Mouse (Mus musculus): Measurements from ENCODE around the gene Ube2r2. TPM values are rescaled to one million over a fixed set of nuclear protein-coding genes. Genes with fewer than 3 reads are reported as not detected.

Gene Ube2r2
- 129 and 135 TPM in 2 replicates for polyA plus RNA-seq (2012; ENCODE audit: insufficient read depth, insufficient read length, missing spikeins)

DNA sequence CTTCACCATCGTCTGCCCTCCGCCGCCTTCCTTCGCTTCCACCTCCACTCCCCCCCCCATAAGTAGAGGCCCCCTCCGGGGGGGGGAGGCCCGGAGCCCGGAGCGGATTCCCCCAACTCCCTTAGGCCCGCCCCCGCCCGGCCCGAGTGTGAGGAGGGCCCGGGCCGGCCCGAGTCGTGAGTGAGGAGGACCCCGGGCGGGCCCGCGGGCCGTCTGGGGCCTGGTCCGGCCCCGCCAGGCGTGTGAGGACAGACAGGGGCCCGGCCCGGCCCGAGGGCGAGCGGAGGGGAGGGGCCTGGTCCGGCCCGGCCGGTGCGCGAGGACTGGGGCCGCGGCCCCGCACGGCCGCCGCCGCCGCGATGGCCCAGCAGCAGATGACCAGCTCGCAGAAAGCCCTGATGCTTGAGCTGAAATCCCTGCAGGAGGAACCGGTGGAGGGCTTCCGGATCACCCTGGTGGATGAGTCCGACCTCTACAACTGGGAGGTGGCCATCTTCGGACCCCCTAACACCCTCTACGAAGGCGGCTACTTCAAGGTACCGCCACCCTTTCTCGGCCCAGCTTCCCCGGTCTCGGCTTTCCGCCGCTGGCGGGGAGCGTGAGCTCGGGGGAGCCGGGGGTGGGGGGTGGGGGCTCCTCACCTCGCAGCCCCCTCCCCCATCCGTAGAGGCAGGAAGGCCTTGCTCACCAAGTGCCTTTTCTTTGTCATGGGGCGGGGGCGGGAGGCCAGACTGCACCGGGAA lies at the start of gene Ube2r2:
Gene Ube2r2 (plus strand): TSS at position 33 of the 743 bp plus-strand sequence.
- Histone ChIP-seq H3K27ac (ENCODE audit: insufficient read depth, low read depth, low read length) (peak within 1 kb of the TSS; percentile 89), H3K4me1 (ENCODE audit: control insufficient read depth, insufficient read depth, low read length) (peaks cover 24% of the 10 kb centered on the region), H3K4me3 (ENCODE audit: insufficient read depth, low read length) (peak within 1 kb of the TSS; percentile 96)
- TF ChIP-seq POLR2A (IDR thresholded peaks at IDR 0.05; ENCODE audit: borderline replicate concordance, low read depth, low read length) (no peak), CTCF (IDR thresholded peaks at IDR 0.05; ENCODE audit: low read depth, low read length) (no peak)

- no peak overlapping the region for H3K27ac ChIP-seq (ENCODE audit: insufficient read depth, low read depth, low read length)
- no peak overlapping the region for H3K4me3 ChIP-seq (ENCODE audit: insufficient read depth, low read length)
- TF ChIP-seq CTCF (IDR thresholded peaks at IDR 0.05; ENCODE audit: low read depth, low read length), result no peak
- no peak for TF ChIP-seq POLR2A (IDR thresholded peaks at IDR 0.05; ENCODE audit: borderline replicate concordance, low read depth, low read length)
- H3K4me1 ChIP-seq (ENCODE audit: control insufficient read depth, insufficient read depth, low read length), result no peaks in the 10 kb centered on the region
Measured at GRCm38 (mm10) chr4:41086947-41087346, 48.6 kb upstream of the Ube2r2 start.

- H3K4me3 ChIP-seq (ENCODE audit: insufficient read depth, low read length), result no peak overlapping the region
- no peaks in the 10 kb centered on the region for H3K4me1 ChIP-seq (ENCODE audit: control insufficient read depth, insufficient read depth, low read length)
- H3K27ac ChIP-seq (ENCODE audit: insufficient read depth, low read depth, low read length), result no peak overlapping the region
- TF ChIP-seq POLR2A (IDR thresholded peaks at IDR 0.05; ENCODE audit: borderline replicate concordance, low read depth, low read length) (no peak), CTCF (IDR thresholded peaks at IDR 0.05; ENCODE audit: low read depth, low read length) (no peak)
Measured at GRCm38 (mm10) chr4:41087459-41088298, 47.9 kb upstream of the Ube2r2 start.

DNA sequence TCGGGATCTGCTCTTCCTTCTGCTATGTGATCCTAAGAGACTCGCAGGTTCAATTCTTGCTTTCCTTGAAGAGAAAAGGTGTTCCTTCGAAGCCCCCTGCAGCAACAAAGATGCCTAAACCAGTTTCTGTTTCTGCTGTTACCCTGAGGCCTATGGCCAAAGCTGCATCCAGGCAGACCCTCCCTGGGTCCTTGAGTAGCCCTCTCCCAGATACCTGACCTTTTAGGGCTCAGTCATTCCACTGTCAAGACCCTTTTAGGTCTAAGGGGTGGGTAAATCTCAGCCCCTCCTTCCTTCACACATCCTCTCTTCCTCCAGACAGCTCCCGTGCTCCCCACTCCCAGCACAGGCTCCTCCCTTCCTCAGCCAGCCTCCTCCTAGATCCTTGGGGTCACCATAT lies 46.4 kb upstream of the Ube2r2 start:
- H3K27ac ChIP-seq (ENCODE audit: insufficient read depth, low read depth, low read length), result no peak overlapping the region
- no peak for TF ChIP-seq POLR2A (IDR thresholded peaks at IDR 0.05; ENCODE audit: borderline replicate concordance, low read depth, low read length)
- no peak for TF ChIP-seq CTCF (IDR thresholded peaks at IDR 0.05; ENCODE audit: low read depth, low read length)
- no peaks in the 10 kb centered on the region for H3K4me1 ChIP-seq (ENCODE audit: control insufficient read depth, insufficient read depth, low read length)
- no peak overlapping the region for H3K4me3 ChIP-seq (ENCODE audit: insufficient read depth, low read length)

DNA sequence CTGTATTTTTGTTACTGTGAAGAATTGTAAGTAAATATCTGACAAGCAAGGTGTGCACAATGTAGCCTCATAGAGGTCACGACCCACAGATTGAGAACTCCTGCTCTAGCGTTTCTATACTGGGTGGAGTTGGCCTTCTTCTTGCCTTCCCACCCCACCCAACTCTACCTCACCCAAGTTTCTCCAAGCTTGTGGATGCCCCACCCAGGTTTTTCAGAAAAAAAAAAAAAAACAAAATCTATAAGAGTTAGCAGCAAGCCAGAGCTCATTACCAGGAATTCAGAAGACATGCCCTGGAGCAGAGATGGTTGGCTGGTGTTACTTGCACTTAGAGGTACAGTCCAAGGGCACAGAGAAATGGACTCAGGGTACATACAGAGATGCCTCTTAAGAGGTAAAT lies 45.8 kb upstream of the Ube2r2 start:
- TF ChIP-seq POLR2A (IDR thresholded peaks at IDR 0.05; ENCODE audit: borderline replicate concordance, low read depth, low read length) (no peak), CTCF (IDR thresholded peaks at IDR 0.05; ENCODE audit: low read depth, low read length) (no peak)
- Histone ChIP-seq H3K4me3 (ENCODE audit: insufficient read depth, low read length) (no peak overlapping the region), H3K4me1 (ENCODE audit: control insufficient read depth, insufficient read depth, low read length) (no peaks in the 10 kb centered on the region), H3K27ac (ENCODE audit: insufficient read depth, low read depth, low read length) (no peak overlapping the region)

- no peaks in the 10 kb centered on the region for H3K4me1 ChIP-seq (ENCODE audit: control insufficient read depth, insufficient read depth, low read length)
- TF ChIP-seq CTCF (IDR thresholded peaks at IDR 0.05; ENCODE audit: low read depth, low read length) (no peak), POLR2A (IDR thresholded peaks at IDR 0.05; ENCODE audit: borderline replicate concordance, low read depth, low read length) (no peak)
- H3K4me3 ChIP-seq (ENCODE audit: insufficient read depth, low read length), result no peak overlapping the region
- H3K27ac ChIP-seq (ENCODE audit: insufficient read depth, low read depth, low read length), result no peak overlapping the region
Measured at GRCm38 (mm10) chr4:41091391-41091790, 44.2 kb upstream of the Ube2r2 start.

DNA sequence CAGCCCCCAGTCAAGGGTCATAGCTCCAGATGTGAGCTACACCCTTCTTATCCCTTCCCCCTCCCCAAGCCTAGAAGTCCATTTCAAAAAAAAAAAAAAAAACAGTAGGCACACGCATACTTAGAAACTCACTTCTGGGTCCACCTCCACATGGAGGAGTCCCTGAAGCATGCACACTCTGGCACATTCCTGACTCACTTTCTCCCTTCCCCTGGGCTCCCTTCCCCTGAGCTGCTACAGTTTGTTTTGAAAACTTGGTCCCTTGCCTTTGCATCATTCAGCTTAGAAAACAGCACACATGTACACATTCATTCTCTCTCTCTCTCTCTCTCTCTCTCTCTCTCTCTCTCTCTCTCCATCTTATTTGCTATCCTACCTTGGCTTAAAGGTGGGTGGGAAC lies 42.6 kb upstream of the Ube2r2 start:
- no peak overlapping the region for H3K27ac ChIP-seq (ENCODE audit: insufficient read depth, low read depth, low read length)
- no peak for TF ChIP-seq CTCF (IDR thresholded peaks at IDR 0.05; ENCODE audit: low read depth, low read length)
- no peak for TF ChIP-seq POLR2A (IDR thresholded peaks at IDR 0.05; ENCODE audit: borderline replicate concordance, low read depth, low read length)
- H3K4me3 ChIP-seq (ENCODE audit: insufficient read depth, low read length), result no peak overlapping the region
- H3K4me1 ChIP-seq (ENCODE audit: control insufficient read depth, insufficient read depth, low read length), result no peaks in the 10 kb centered on the region

- Histone ChIP-seq H3K27ac (ENCODE audit: insufficient read depth, low read depth, low read length) (no peak overlapping the region), H3K4me3 (ENCODE audit: insufficient read depth, low read length) (no peak overlapping the region), H3K4me1 (ENCODE audit: control insufficient read depth, insufficient read depth, low read length) (no peaks in the 10 kb centered on the region)
- no peak for TF ChIP-seq CTCF (IDR thresholded peaks at IDR 0.05; ENCODE audit: low read depth, low read length)
- TF ChIP-seq POLR2A (IDR thresholded peaks at IDR 0.05; ENCODE audit: borderline replicate concordance, low read depth, low read length), result no peak
Measured at GRCm38 (mm10) chr4:41094361-41094760, 41.2 kb upstream of the Ube2r2 start.

DNA sequence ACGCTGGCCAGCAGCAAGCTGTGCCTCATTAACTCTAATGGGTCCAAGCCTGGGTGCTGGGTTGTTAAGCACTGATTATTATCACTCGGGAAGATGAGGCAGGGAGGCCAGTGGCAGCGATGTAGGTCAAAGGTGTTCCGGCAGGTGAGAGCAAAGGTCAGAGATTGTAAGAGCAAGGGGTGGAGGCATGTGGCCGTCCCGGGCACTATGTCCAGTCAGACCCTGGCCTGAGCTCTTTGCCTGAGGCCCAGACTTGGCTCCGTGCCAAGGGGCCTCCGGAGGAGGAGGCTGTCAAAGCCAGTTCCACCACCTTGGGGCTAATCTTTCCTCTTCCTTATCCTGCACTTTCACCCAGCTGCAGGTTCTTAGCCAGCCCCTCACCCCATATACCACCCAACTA lies 39.4 kb upstream of the Ube2r2 start:
- Histone ChIP-seq H3K4me3 (ENCODE audit: insufficient read depth, low read length) (no peak overlapping the region), H3K4me1 (ENCODE audit: control insufficient read depth, insufficient read depth, low read length) (no peaks in the 10 kb centered on the region), H3K27ac (ENCODE audit: insufficient read depth, low read depth, low read length) (no peak overlapping the region)
- TF ChIP-seq POLR2A (IDR thresholded peaks at IDR 0.05; ENCODE audit: borderline replicate concordance, low read depth, low read length) (no peak), CTCF (IDR thresholded peaks at IDR 0.05; ENCODE audit: low read depth, low read length) (no peak)

- Histone ChIP-seq H3K27ac (ENCODE audit: insufficient read depth, low read depth, low read length) (no peak overlapping the region), H3K4me3 (ENCODE audit: insufficient read depth, low read length) (no peak overlapping the region; the same call in 1 of the 2 replicates), H3K4me1 (ENCODE audit: control insufficient read depth, insufficient read depth, low read length) (no peaks in the 10 kb centered on the region)
- no peak for TF ChIP-seq CTCF (IDR thresholded peaks at IDR 0.05; ENCODE audit: low read depth, low read length)
- TF ChIP-seq POLR2A (IDR thresholded peaks at IDR 0.05; ENCODE audit: borderline replicate concordance, low read depth, low read length), result no peak
Measured at GRCm38 (mm10) chr4:41096794-41097193, 38.7 kb upstream of the Ube2r2 start.
